In the genomic region with DNA sequence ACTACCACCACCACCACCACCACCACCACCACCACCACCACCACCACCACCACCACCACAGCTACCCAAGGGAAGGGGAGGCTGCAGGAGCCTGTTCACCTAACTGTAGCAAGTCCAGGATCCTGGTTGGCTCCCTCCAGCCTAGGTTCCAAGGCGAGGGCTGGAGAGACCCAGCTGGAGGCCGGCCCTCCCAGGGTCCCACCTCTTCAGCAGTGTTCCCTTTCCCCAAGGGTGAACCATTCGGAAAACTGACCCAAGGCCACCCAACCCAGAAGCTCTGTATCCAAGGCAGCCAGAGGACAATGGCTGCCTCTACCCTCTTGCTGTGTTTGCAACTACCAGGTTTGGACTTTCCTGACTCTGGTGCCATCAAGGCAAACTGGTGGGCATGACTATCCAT, we compare ENCODE assay signal across 31 mouse cellular contexts. TPM values are rescaled to one million over a fixed set of nuclear protein-coding genes. Genes with fewer than 3 reads are reported as not detected.
DNase-seq lines count a peak whose midpoint lies in the region; ATAC-seq and TF ChIP-seq lines count a peak whose summit lies in the region.
"Had no signal": no experiment of that assay in that cellular context is flagged by ENCODE, and none has a peak within 500 bp of the region (broad histone marks: within the 10 kb centered on the region; RNA-seq: fewer than 3 reads in every experiment).

No protein-coding gene starts in this region.

- no peak overlapping the region for H3K27ac ChIP-seq in kidney, embryonic 16.5 days (ENCODE audit: low read length)
- peak overlapping the region; percentile 84 for H3K27ac ChIP-seq in liver, adult 2 months (replicated peaks; ENCODE audit: insufficient read depth, low read depth, low read length)
- peak overlapping the region; percentile 70 for H3K27ac ChIP-seq in liver, embryonic 15.5 days (replicated peaks)
- H3K27ac ChIP-seq in liver, postnatal 0 days (ENCODE audit: low read depth): peak overlapping the region; percentile 76
- no peak overlapping the region for H3K27ac ChIP-seq in layer of hippocampus, adult 2 months
- H3K27ac ChIP-seq: embryonic facial prominence, embryonic 10.5 days; embryonic facial prominence, embryonic 13.5 days; forebrain, embryonic 10.5 days; forebrain, embryonic 13.5 days; hindbrain, embryonic 10.5 days; hindbrain, embryonic 13.5 days had no signal

- H3K9ac ChIP-seq in kidney, embryonic 16.5 days (replicated peaks; ENCODE audit: low read length): no peak overlapping the region
- 0 out of 2 replicates have a peak overlapping the region, but pooled peaks have one; percentile 5 for H3K9ac ChIP-seq in liver, adult 2 months (ENCODE audit: low read depth, low read length)
- no peak overlapping the region for H3K9ac ChIP-seq in liver, embryonic 15.5 days
- H3K9ac ChIP-seq in liver, postnatal 0 days (replicated peaks): no peak overlapping the region
- H3K9ac ChIP-seq: embryonic facial prominence, embryonic 13.5 days; forebrain, embryonic 13.5 days; hindbrain, embryonic 13.5 days had no signal

- WGBS in kidney, embryonic 16.5 days: 95% methylated on average over 3 of the region's 3 CpGs
- 49% methylated on average over 3 of the region's 3 CpGs for WGBS in liver, adult 2 months
- WGBS in liver, embryonic 15.5 days (ENCODE audit: insufficient replicate concordance): 64% methylated on average over 3 of the region's 3 CpGs
- WGBS in liver, postnatal 0 days (ENCODE audit: insufficient replicate concordance): 72% methylated on average over 3 of the region's 3 CpGs

- H3K4me3 ChIP-seq in kidney, embryonic 16.5 days (ENCODE audit: low read length): no peak overlapping the region
- H3K4me3 ChIP-seq in liver, adult 2 months (ENCODE audit: insufficient read depth, low read depth, low read length): no peak overlapping the region
- no peak overlapping the region for H3K4me3 ChIP-seq in liver, embryonic 15.5 days (replicated peaks)
- no peak overlapping the region for H3K4me3 ChIP-seq in liver, postnatal 0 days (ENCODE audit: low read depth, low read length)
- no peak overlapping the region for H3K4me3 ChIP-seq in layer of hippocampus, adult 2 months
- H3K4me3 ChIP-seq: embryonic facial prominence, embryonic 10.5 days; embryonic facial prominence, embryonic 13.5 days; forebrain, embryonic 10.5 days; forebrain, embryonic 13.5 days; hindbrain, embryonic 10.5 days; hindbrain, embryonic 13.5 days had no signal

- no peaks in the 10 kb centered on the region for H3K27me3 ChIP-seq in kidney, embryonic 16.5 days (ENCODE audit: insufficient read depth, low read length)
- H3K27me3 ChIP-seq in liver, adult 2 months (ENCODE audit: control insufficient read depth, insufficient read depth, low read length): no peaks in the 10 kb centered on the region
- no peaks in the 10 kb centered on the region for H3K27me3 ChIP-seq in liver, embryonic 15.5 days
- no peaks in the 10 kb centered on the region for H3K27me3 ChIP-seq in liver, postnatal 0 days (ENCODE audit: insufficient read depth, low read length)
- H3K27me3 ChIP-seq: embryonic facial prominence, embryonic 13.5 days; forebrain, embryonic 13.5 days; hindbrain, embryonic 13.5 days had no signal

- H3K4me1 ChIP-seq in kidney, embryonic 16.5 days (ENCODE audit: insufficient read depth, low read length): no peaks in the 10 kb centered on the region
- H3K4me1 ChIP-seq in liver, adult 2 months (ENCODE audit: control insufficient read depth, insufficient read depth, low read length): peaks cover 53% of the 10 kb centered on the region
- peaks cover 34% of the 10 kb centered on the region for H3K4me1 ChIP-seq in liver, embryonic 15.5 days (replicated peaks)
- H3K4me1 ChIP-seq in liver, postnatal 0 days (ENCODE audit: insufficient read depth): peaks cover 30% of the 10 kb centered on the region
- H3K4me1 ChIP-seq: embryonic facial prominence, embryonic 13.5 days had no signal

- no peaks in the 10 kb centered on the region for H3K36me3 ChIP-seq in kidney, embryonic 16.5 days (ENCODE audit: insufficient read depth, low read length)
- H3K36me3 ChIP-seq in liver, adult 2 months (ENCODE audit: control insufficient read depth, insufficient read depth, low read length): peaks cover 22% of the 10 kb centered on the region
- H3K36me3 ChIP-seq in liver, embryonic 15.5 days (replicated peaks): peaks cover 67% of the 10 kb centered on the region
- H3K36me3 ChIP-seq in liver, postnatal 0 days (replicated peaks; ENCODE audit: insufficient read depth, low read length): peaks cover 43% of the 10 kb centered on the region

- H3K9me3 ChIP-seq in kidney, embryonic 16.5 days (ENCODE audit: low read length): no peaks in the 10 kb centered on the region
- H3K9me3 ChIP-seq in liver, embryonic 15.5 days (replicated peaks): no peaks in the 10 kb centered on the region
- no peaks in the 10 kb centered on the region for H3K9me3 ChIP-seq in liver, postnatal 0 days (ENCODE audit: low read length)
- H3K9me3 ChIP-seq: embryonic facial prominence, embryonic 10.5 days; embryonic facial prominence, embryonic 13.5 days; forebrain, embryonic 10.5 days; forebrain, embryonic 13.5 days; hindbrain, embryonic 10.5 days; hindbrain, embryonic 13.5 days had no signal

- peaks cover 6% of the 10 kb centered on the region; the same call in 1 of the 2 replicates for H3K79me2 ChIP-seq in liver, adult 2 months (ENCODE audit: control insufficient read depth, insufficient read depth, low read length)

- no peak for ATAC-seq in kidney, embryonic 16.5 days (ENCODE audit: low FRiP score, low TSS enrichment)
- no peak for ATAC-seq in liver, embryonic 15.5 days (ENCODE audit: insufficient read depth)
- no peak for ATAC-seq in liver, postnatal 0 days
- ATAC-seq: CD4-positive, CD25-positive, alpha-beta regulatory T cell, adult 4 months; forebrain, embryonic 13.5 days; forebrain, embryonic 16.5 days; hindbrain, embryonic 16.5 days had no signal

- DNase-seq in kidney, adult 9 months: peak; percentile 66
- DNase-seq in liver, adult 2 months (ENCODE audit: extremely low read depth, low read depth, low spot score): no peak
- no peak for DNase-seq in liver
- no peak for DNase-seq in liver, postnatal 0 days
- DNase-seq in layer of hippocampus, adult 2 months (ENCODE audit: low spot score in 2 of 2): no peak
- DNase-seq: adrenal gland, adult 2 months; adrenal gland, postnatal 14 days; cerebellum, adult 11 months; cerebellum, adult 2 months; cerebellum, adult 9-11 months; cerebellum, postnatal 25 days; gastrocnemius, postnatal 10 days; gastrocnemius, postnatal 36 days; heart, postnatal 36 days had no signal

- TF ChIP-seq EP300 in liver, postnatal 0 days (IDR thresholded peaks at IDR 0.05; ENCODE audit: low read depth): no peak

- no peak for TF ChIP-seq POLR2A in liver, adult 2 months (IDR thresholded peaks at IDR 0.05; ENCODE audit: extremely low read depth, insufficient read depth, low read length)

- H3K4me2 ChIP-seq in kidney, embryonic 16.5 days (replicated peaks; ENCODE audit: low read depth, low read length): no peak overlapping the region
- no peak overlapping the region for H3K4me2 ChIP-seq in liver, embryonic 15.5 days
- no peak overlapping the region for H3K4me2 ChIP-seq in liver, postnatal 0 days (ENCODE audit: low read depth, low read length)
- H3K4me2 ChIP-seq: embryonic facial prominence, embryonic 13.5 days; forebrain, embryonic 13.5 days; heart, embryonic 11.5 days; hindbrain, embryonic 13.5 days had no signal

- TF ChIP-seq CTCF in liver, adult 2 months (IDR thresholded peaks at IDR 0.05; ENCODE audit: low read depth, low read length): no peak
- TF ChIP-seq CTCF in liver, postnatal 0 days (IDR thresholded peaks at IDR 0.05; ENCODE audit: low read depth): no peak
- no peak for TF ChIP-seq CTCF in layer of hippocampus, adult 2 months (conservative IDR thresholded peaks at IDR 0.05)

RNA-seq across cellular contexts. Expression of a gene that starts 0.6 kb away (rescaled TPM):
- 57.8 and 60.2 TPM in 2 replicates for polyA plus RNA-seq in kidney, embryonic 16.5 days (2015; fragmentation: Nextera tagmentation; extraction: Ambion mirVana)
- total RNA-seq in liver, adult 2 months (2014; rRNA removed): 687 and 824 TPM in 2 replicates
- 1,567 and 1,654 TPM in 2 replicates for polyA plus RNA-seq in liver, adult 2 months (2012; rRNA removed)
- polyA plus RNA-seq in liver, embryonic 15.5 days (2015; fragmentation: Nextera tagmentation; extraction: Ambion mirVana): 631 and 714 TPM in 2 replicates
- polyA plus RNA-seq in liver, postnatal 0 days (2015; fragmentation: Nextera tagmentation; extraction: Ambion mirVana): 975 and 1,049 TPM in 2 replicates
- total RNA-seq in layer of hippocampus, adult 2 months (2021): under 1 TPM; 0.38 to 0.52 TPM
- total RNA-seq: gastrocnemius, postnatal 36 days; granulocyte monocyte progenitor cell, adult 5-6 weeks; heart, adult 8-10 months; heart, postnatal 36 days; MEL had no signal
- polyA plus RNA-seq: embryonic facial prominence, embryonic 10.5 days; forebrain, embryonic 13.5 days; forebrain, embryonic 16.5 days; heart, embryonic 14.5 days; heart, postnatal 0 days; hindbrain, embryonic 10.5 days; hindbrain, embryonic 13.5 days had no signal

RNA-seq across cellular contexts. Expression of a gene that starts 14.6 kb away (rescaled TPM):
- polyA plus RNA-seq in kidney, embryonic 16.5 days (2015; fragmentation: Nextera tagmentation; extraction: Ambion mirVana): 7.2 and 7.3 TPM in 2 replicates
- total RNA-seq in liver, adult 2 months (2014; rRNA removed): 14.4 and 30.4 TPM in 2 replicates
- 20.3 and 21.5 TPM in 2 replicates for polyA plus RNA-seq in liver, adult 2 months (2012; rRNA removed)
- 21.0 and 26.2 TPM in 2 replicates for polyA plus RNA-seq in liver, embryonic 15.5 days (2015; fragmentation: Nextera tagmentation; extraction: Ambion mirVana)
- polyA plus RNA-seq in liver, postnatal 0 days (2015; fragmentation: Nextera tagmentation; extraction: Ambion mirVana): 8.4 and 9.5 TPM in 2 replicates
- total RNA-seq in layer of hippocampus, adult 2 months (2021): 10 to 100 TPM; 23.4 to 23.7 TPM

RNA-seq across cellular contexts. Expression of a gene that starts 17.4 kb away (rescaled TPM):
- polyA plus RNA-seq in kidney, embryonic 16.5 days (2015; fragmentation: Nextera tagmentation; extraction: Ambion mirVana): 121 and 127 TPM in 2 replicates
- 810 and 1,243 TPM in 2 replicates for total RNA-seq in liver, adult 2 months (2014; rRNA removed)
- 891 and 972 TPM in 2 replicates for polyA plus RNA-seq in liver, adult 2 months (2012; rRNA removed)
- 265 and 279 TPM in 2 replicates for polyA plus RNA-seq in liver, embryonic 15.5 days (2015; fragmentation: Nextera tagmentation; extraction: Ambion mirVana)
- polyA plus RNA-seq in liver, postnatal 0 days (2015; fragmentation: Nextera tagmentation; extraction: Ambion mirVana): 823 and 833 TPM in 2 replicates
- 10 to 100 TPM; 14.0 to 15.6 TPM for total RNA-seq in layer of hippocampus, adult 2 months (2021)
- total RNA-seq: MEL had no signal

RNA-seq across cellular contexts. Expression of a gene that starts 21.6 kb away (rescaled TPM):
- 26.8 and 27.1 TPM in 2 replicates for polyA plus RNA-seq in kidney, embryonic 16.5 days (2015; fragmentation: Nextera tagmentation; extraction: Ambion mirVana)
- total RNA-seq in liver, adult 2 months (2014; rRNA removed): 121 and 238 TPM in 2 replicates
- 237 and 265 TPM in 2 replicates for polyA plus RNA-seq in liver, adult 2 months (2012; rRNA removed)
- 18.8 and 19.9 TPM in 2 replicates for polyA plus RNA-seq in liver, embryonic 15.5 days (2015; fragmentation: Nextera tagmentation; extraction: Ambion mirVana)
- polyA plus RNA-seq in liver, postnatal 0 days (2015; fragmentation: Nextera tagmentation; extraction: Ambion mirVana): 34.2 and 35.6 TPM in 2 replicates
- total RNA-seq in layer of hippocampus, adult 2 months (2021): under 1 TPM in 1 of 2 experiments, not detected in 1; 0.56 TPM

RNA-seq across cellular contexts. Expression of a gene that starts 46.7 kb away (rescaled TPM):
- polyA plus RNA-seq in kidney, embryonic 16.5 days (2015; fragmentation: Nextera tagmentation; extraction: Ambion mirVana): 64.0 and 66.2 TPM in 2 replicates
- 72.8 and 102 TPM in 2 replicates for total RNA-seq in liver, adult 2 months (2014; rRNA removed)
- polyA plus RNA-seq in liver, adult 2 months (2012; rRNA removed): 59.4 and 63.3 TPM in 2 replicates
- 25.8 and 28.0 TPM in 2 replicates for polyA plus RNA-seq in liver, embryonic 15.5 days (2015; fragmentation: Nextera tagmentation; extraction: Ambion mirVana)
- polyA plus RNA-seq in liver, postnatal 0 days (2015; fragmentation: Nextera tagmentation; extraction: Ambion mirVana): 12.1 and 13.9 TPM in 2 replicates
- 100 to 1,000 TPM; 131 to 139 TPM for total RNA-seq in layer of hippocampus, adult 2 months (2021)

Comparison
In these comparisons a context has a peak if more than half of its experiments do, and no peak if none do; other contexts are left out.
1. H3K27ac ChIP-seq: peak in liver, adult 2 months (single experiment), liver, embryonic 15.5 days (single experiment) and liver, postnatal 0 days (single experiment); none in kidney, embryonic 16.5 days (single experiment) and layer of hippocampus, adult 2 months (single experiment).
2. RNA of a gene that starts 0.6 kb away (polyA plus RNA-seq): 1,567 to 1,654 TPM in liver, adult 2 months, 975 to 1,049 TPM in liver, postnatal 0 days and 631 to 714 TPM in liver, embryonic 15.5 days; 57.8 to 60.2 TPM in kidney, embryonic 16.5 days; every median in the first group is over 10 times any median in the second.